Mouse (Mus musculus): ENCODE data around the gene Fam104a.

- 0 out of 2 replicates have a peak, but pooled peaks have one; percentile 20 for TF ChIP-seq POLR2A (IDR thresholded peaks at IDR 0.05; ENCODE audit: control insufficient read depth, low read depth, low read length)
- TF ChIP-seq CTCF (IDR thresholded peaks at IDR 0.05; ENCODE audit: control insufficient read depth, insufficient read depth, insufficient replicate concordance, low read depth, low read length) = no peak
Measured at GRCm38 (mm10) chr11:113727992-113728391, 44.0 kb upstream of the Fam104a start.

All from testis, adult 2 months (tissue).